Mouse (Mus musculus) midbrain, embryonic 11.5 days (tissue): ENCODE data around the gene Galntl5. TPM values are rescaled to one million over a fixed set of nuclear protein-coding genes. Genes with fewer than 3 reads are reported as not detected.
"Not testable (repeated sequence)": the region's sequence is repeated elsewhere in the genome, so short reads cannot be mapped to it uniquely, and the experiment has no call there.

Experiments used
- ATAC-seq: fragments of 200-750 bp; cut with Nextera tagmentation; 2 replicates; pipeline ENCODE4 v1.8.0; 2017; ENCODE audit warnings: moderate TSS enrichment, moderate library complexity; ENCODE audit not compliant: low FRiP score
- DNase-seq: peaks from one replicate; pipeline ENCODE4 v3.0.0; 2015; ENCODE audit warnings: low spot score; ENCODE audit errors: missing footprints
- H3K27ac ChIP-seq: fragments of 300-500 bp; sonication (generic); 2 replicates; pipeline ENCODE4 v1.5.1; 2014; ENCODE audit warnings: low read depth, low read length
- H3K27me3 ChIP-seq: fragments of 300-500 bp; sonication (generic); 2 replicates; pipeline ENCODE4 v1.6.1; 2014; ENCODE audit warnings: mild to moderate bottlenecking, low read length, moderate library complexity, mixed read lengths; ENCODE audit not compliant: control insufficient read depth, insufficient read depth
- H3K36me3 ChIP-seq: fragments of 300-500 bp; sonication (generic); 2 replicates; pipeline ENCODE4 v1.6.1; 2014; ENCODE audit warnings: mild to moderate bottlenecking, low read length, moderate library complexity, mixed read lengths; ENCODE audit not compliant: control insufficient read depth, insufficient read depth
- H3K4me1 ChIP-seq: fragments of 300-500 bp; sonication (generic); 2 replicates; pipeline ENCODE4 v1.6.1; 2014; ENCODE audit warnings: low read length; ENCODE audit not compliant: control insufficient read depth, insufficient read depth
- H3K4me2 ChIP-seq: fragments of 300-500 bp; sonication (generic); 2 replicates; pipeline ENCODE4 v1.6.1; 2014; ENCODE audit warnings: mild to moderate bottlenecking, moderate library complexity
- H3K4me3 ChIP-seq: fragments of 300-500 bp; sonication (generic); 2 replicates; pipeline ENCODE4 v1.5.1; 2014; ENCODE audit warnings: low read depth, low read length
- H3K9ac ChIP-seq: fragments of 300-500 bp; sonication (generic); 2 replicates; pipeline ENCODE4 v1.6.1; 2014; ENCODE audit warnings: low read length
- H3K9me3 ChIP-seq: fragments of 300-500 bp; sonication (generic); 2 replicates; pipeline ENCODE4 v1.6.1; 2016; ENCODE audit warnings: low read length; ENCODE audit not compliant: control insufficient read depth
- WGBS: fragments of 180-500 bp; shearing (Covaris S2); extraction: QIAGEN DNeasy Blood & Tissue Kit; methylation state at CpG from one replicate; pipeline ENCODE4 v1.1.7; 2014; 5-methylcytosine and 5-hydroxymethylcytosine counted together
- polyA plus RNA-seq: library from polyadenylated mRNA; unstranded; fragments of >200 nt; fragmentation: Nextera tagmentation; extraction: Ambion mirVana; gene quantifications from 2 replicates; pipeline ENCODE4 v1.2.1, GENCODE M21; 2014

The Galntl5 gene
- polyA plus RNA-seq, 1 experiment from 2014 or later, result not detected

DNA sequence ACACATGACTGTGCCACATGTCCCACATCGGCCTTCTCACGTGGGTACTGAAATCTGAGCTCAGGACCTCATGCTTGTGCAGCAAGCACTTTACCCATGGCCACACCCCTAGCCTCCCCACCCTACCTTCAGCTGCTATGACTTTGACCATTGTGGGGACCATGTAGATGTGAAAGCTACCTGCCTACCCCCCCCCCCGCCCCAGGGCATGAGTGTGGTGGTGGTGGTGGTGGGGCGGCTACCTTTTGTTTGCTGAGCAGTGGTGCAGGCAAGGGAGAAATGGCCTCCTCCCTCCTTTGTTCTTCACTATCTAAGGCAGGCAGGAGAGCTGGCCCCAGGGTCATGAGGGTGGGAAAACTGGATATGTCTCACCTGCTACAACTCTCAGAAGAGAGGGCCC lies 18.3 kb upstream of the Galntl5 start:
- H3K4me1 ChIP-seq, result no peaks in the 10 kb centered on the region
- H3K27ac ChIP-seq, result no peak overlapping the region
- no peaks in the 10 kb centered on the region for H3K27me3 ChIP-seq
- H3K4me3 ChIP-seq, result no peak overlapping the region
- H3K9me3 ChIP-seq, result no peaks in the 10 kb centered on the region
- no peaks in the 10 kb centered on the region for H3K36me3 ChIP-seq
- DNase-seq (no peak), ATAC-seq (no peak)
- 85% methylated on average over 4 of the region's 4 CpGs for WGBS
- no peak overlapping the region for H3K4me2 ChIP-seq
- H3K9ac ChIP-seq, result no peak overlapping the region

DNA sequence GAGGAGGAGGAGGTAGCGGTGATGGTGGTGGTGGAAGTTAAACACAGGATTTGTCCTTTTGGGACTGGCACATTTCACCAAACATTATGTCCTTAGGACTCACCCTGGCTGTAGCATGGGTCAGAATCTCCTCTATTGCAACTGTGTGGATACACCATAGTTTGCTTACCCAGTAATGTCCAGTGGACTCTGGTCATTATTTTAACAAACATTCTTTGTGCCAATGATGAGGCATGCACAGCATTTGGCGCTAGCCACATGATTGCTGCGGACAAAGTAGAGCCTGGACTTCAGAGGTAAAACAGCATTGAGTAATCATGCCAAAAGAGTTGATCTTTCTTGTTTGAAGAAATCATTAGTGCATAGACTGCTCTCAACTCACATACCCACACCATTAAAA lies 17.3 kb upstream of the Galntl5 start:
- no peak overlapping the region for H3K9ac ChIP-seq
- H3K4me3 ChIP-seq, result no peak overlapping the region
- H3K36me3 ChIP-seq, result no peaks in the 10 kb centered on the region
- H3K27me3 ChIP-seq, result no peaks in the 10 kb centered on the region
- H3K9me3 ChIP-seq, result no peaks in the 10 kb centered on the region
- 93% methylated on average over 3 of the region's 3 CpGs for WGBS
- DNase-seq, result no peak
- H3K4me2 ChIP-seq, result no peak overlapping the region
- no peak overlapping the region for H3K27ac ChIP-seq
- ATAC-seq, result no peak
- H3K4me1 ChIP-seq, result no peaks in the 10 kb centered on the region

GRCm38 (mm10) chr5:25164341-25164740 lies 16.9 kb upstream of the Galntl5 start:
- WGBS, result 93% methylated on average over 1 of the region's 1 CpGs
- Histone ChIP-seq H3K4me1 (no peaks in the 10 kb centered on the region), H3K4me3 (no peak overlapping the region), H3K9me3 (no peaks in the 10 kb centered on the region), H3K9ac (no peak overlapping the region), H3K27me3 (no peaks in the 10 kb centered on the region), H3K36me3 (no peaks in the 10 kb centered on the region), H3K27ac (no peak overlapping the region), H3K4me2 (no peak overlapping the region)
- DNase-seq, result no peak
- no peak for ATAC-seq

- 88% methylated on average over 4 of the region's 4 CpGs for WGBS
- Histone ChIP-seq H3K4me3 (no peak overlapping the region), H3K9me3 (no peaks in the 10 kb centered on the region)
These were observed 16.0 kb upstream of the Galntl5 start for GRCm38 (mm10) chr5:25165102-25165788.

GRCm38 (mm10) chr5:25165789-25166135 lies 15.5 kb upstream of the Galntl5 start:
- Histone ChIP-seq H3K36me3 (no peaks in the 10 kb centered on the region), H3K4me3 (no peak overlapping the region), H3K4me2 (no peak overlapping the region), H3K27me3 (no peaks in the 10 kb centered on the region), H3K4me1 (no peaks in the 10 kb centered on the region), H3K27ac (no peak overlapping the region), H3K9me3 (no peaks in the 10 kb centered on the region), H3K9ac (no peak overlapping the region)
- DNase-seq (no peak), ATAC-seq (no peak)
- WGBS, result 93% methylated on average over 3 of the region's 3 CpGs

More at GRCm38 (mm10) chr5:25165102-25165788, 16.0 kb upstream of the Galntl5 start:
- no peak overlapping the region for H3K27ac ChIP-seq
- no peaks in the 10 kb centered on the region for H3K4me1 ChIP-seq
- no peak overlapping the region for H3K9ac ChIP-seq
- H3K4me2 ChIP-seq, result no peak overlapping the region
- DNase-seq (no peak), ATAC-seq (no peak)
- no peaks in the 10 kb centered on the region for H3K27me3 ChIP-seq
- H3K36me3 ChIP-seq, result no peaks in the 10 kb centered on the region

- Histone ChIP-seq H3K36me3 (no peaks in the 10 kb centered on the region), H3K9ac (no peak overlapping the region), H3K27ac (no peak overlapping the region), H3K4me3 (no peak overlapping the region), H3K4me2 (no peak overlapping the region), H3K9me3 (no peaks in the 10 kb centered on the region), H3K4me1 (no peaks in the 10 kb centered on the region), H3K27me3 (no peaks in the 10 kb centered on the region)
- DNase-seq (no peak), ATAC-seq (no peak)
- WGBS, result 79% methylated on average over 4 of the region's 4 CpGs
These were observed 14.6 kb upstream of the Galntl5 start for GRCm38 (mm10) chr5:25166665-25167064.

DNA sequence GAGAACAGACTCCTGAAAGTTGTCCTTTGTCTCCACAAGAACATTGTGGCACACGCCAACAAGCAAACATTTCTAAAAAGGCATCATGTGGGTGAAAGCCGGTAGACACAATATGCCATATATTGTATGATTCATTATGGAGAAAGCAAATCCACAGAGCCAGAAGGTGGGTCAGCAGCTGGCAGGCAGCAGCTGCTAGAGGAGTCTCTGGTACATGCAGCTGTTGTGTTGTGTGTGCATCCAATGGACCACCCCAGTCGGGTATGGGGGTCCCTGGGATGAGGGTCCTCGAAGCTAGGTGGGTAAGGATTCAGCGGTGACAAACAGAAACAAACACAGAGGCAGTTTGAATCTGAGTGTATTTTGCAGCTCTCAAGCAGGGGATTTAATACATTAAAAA lies 3.3 kb upstream of the Galntl5 start:
- H3K4me1 ChIP-seq, H3K36me3 ChIP-seq, H3K27me3 ChIP-seq, H3K27ac ChIP-seq, H3K4me2 ChIP-seq, ATAC-seq, DNase-seq, H3K9me3 ChIP-seq, H3K4me3 ChIP-seq, H3K9ac ChIP-seq: not testable (repeated sequence)
- WGBS, result 91% methylated on average over 5 of the region's 5 CpGs

DNA sequence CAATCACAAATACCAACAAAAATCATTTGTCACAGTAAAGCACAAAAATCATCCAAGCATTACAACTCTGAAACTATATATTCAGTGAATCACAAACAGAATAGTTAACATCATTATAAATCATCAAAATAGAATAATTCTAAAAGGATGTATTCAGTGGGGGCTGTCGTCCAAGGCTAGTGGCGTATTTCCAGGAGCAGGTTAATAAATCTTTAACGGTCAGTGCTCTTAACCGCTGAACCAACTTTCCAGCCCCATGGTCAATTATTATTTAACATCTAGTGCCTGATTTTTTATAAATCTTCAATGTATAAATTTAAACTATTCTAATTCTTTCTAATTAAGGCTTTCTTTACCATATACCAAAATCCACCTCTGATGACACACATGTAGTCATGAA lies 2.7 kb upstream of the Galntl5 start:
- not testable (repeated sequence) for H3K9ac ChIP-seq, ATAC-seq, H3K4me1 ChIP-seq, DNase-seq, H3K27ac ChIP-seq, H3K4me2 ChIP-seq, H3K27me3 ChIP-seq, H3K4me3 ChIP-seq, H3K9me3 ChIP-seq, H3K36me3 ChIP-seq
- WGBS, result 95% methylated on average over 4 of the region's 4 CpGs

- DNase-seq, result no peak
- WGBS, result 93% methylated on average over 4 of the region's 4 CpGs
- no peak overlapping the region for H3K27ac ChIP-seq
- no peaks in the 10 kb centered on the region for H3K4me1 ChIP-seq
- ATAC-seq, result no peak
- no peaks in the 10 kb centered on the region for H3K36me3 ChIP-seq
- no peak overlapping the region for H3K4me2 ChIP-seq
- H3K27me3 ChIP-seq, result no peaks in the 10 kb centered on the region
- H3K4me3 ChIP-seq, result no peak overlapping the region
- H3K9me3 ChIP-seq, result no peaks in the 10 kb centered on the region
- H3K9ac ChIP-seq, result no peak overlapping the region
These were observed 2.0 kb upstream of the Galntl5 start for GRCm38 (mm10) chr5:25179284-25179683.
